Mouse (Mus musculus) skeletal muscle tissue, adult 2 months (tissue): ENCODE results near the gene Rfpl4.
"Not testable (repeated sequence)": the region's sequence is repeated elsewhere in the genome, so short reads cannot be mapped to it uniquely, and the experiment has no call there.

Experiments used
- DNase-seq: peaks from one replicate; pipeline ENCODE4 v3.0.0-alpha.2; 2012; ENCODE audit warnings: low read depth, low spot score

Gene Rfpl4

DNA sequence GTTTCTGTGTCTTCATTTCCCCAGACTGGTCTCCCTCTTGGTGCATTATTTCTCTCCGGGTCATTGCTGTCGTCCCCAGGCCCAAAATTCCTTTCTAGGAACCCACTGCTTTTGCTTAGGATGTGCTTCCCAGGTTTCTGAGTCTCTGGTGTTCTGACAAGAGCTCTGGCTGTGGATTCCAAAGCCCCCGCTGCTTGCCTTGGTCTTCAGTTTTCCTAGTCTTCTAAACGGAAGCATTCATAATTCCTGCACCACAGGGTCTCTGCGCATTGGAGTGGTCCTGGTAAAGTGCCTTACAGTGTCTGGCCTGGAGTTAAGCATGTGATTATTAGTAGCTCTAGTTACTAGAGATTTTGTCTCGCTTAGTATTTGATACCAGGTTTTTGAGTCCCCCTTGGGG is 35.9 kb downstream of the Rfpl4 start:
- no peak for DNase-seq

DNA sequence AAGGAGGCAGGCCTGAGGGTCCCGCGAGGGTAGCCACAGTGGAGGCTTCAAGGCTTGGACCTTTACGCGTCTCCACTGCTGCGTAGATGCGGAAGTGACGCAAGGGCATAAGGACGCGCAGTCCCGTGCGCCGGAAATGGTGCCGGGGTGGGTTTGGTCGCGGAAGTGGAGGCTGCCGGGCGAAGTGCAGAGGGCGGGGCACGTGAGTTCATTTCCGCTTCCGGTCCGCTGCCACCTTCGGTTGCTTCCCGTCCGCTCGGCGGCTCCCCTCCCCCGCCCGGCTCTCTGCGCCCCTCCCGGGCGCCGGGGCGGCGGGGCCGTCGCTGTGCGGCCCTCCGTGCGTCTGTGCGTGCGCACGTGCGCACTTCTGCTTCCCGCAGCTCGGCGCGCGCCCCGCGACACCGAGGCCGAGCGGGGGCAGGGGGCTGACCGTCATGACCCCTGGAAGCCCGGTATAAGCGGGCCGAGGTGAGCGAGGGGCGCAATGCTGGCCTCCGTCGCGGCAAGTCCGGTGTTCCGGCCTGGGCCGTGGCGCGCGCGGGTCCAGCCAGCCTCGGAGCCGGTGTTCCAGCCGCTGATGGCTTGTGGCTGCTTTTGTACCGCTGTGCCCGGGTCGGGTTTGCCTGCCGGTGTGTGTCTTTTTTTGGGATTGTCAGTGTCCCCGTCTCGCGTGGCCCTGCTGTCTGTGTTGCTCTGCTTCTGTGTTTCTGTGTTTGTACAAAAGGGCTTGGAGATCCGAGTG is 36.6 kb downstream of the Rfpl4 start, which contains the start of gene Epn1:
TSS of gene Epn1 (plus strand) at position 226 of the 742 bp plus-strand sequence.
- peak; percentile 96 for DNase-seq

DNA sequence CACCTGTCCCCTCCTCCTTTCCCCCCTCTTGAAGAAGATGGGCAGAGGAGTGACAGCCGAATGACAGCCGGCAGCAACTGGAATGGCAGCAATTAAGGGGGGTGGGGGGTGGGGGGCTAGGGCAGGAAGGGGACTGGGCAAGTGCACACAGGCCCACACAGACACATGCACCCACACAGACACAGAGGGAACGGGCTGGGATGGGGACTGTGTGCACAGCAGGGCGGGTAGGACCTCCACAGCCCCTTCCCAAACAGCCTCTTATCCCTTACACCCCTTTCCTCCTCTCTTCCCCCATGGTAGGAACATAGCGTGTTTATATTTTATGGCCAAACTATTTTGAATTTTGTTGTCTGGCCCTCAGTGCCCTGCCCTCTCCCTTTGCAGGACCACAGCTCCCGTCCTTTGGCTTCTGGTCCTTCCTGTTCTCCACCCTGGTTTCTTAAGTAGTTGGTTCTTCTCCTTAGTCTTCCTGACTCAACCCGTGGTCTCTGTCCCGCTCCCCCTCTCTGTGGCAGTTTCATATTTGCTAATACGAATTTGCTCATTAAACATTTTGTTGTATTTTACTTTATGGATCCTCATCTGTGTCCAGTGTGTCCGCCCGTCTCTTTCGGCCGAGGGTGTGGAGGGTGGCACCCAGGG is 37.3 kb downstream of the Rfpl4 start:
- DNase-seq, result not testable (repeated sequence)

DNA sequence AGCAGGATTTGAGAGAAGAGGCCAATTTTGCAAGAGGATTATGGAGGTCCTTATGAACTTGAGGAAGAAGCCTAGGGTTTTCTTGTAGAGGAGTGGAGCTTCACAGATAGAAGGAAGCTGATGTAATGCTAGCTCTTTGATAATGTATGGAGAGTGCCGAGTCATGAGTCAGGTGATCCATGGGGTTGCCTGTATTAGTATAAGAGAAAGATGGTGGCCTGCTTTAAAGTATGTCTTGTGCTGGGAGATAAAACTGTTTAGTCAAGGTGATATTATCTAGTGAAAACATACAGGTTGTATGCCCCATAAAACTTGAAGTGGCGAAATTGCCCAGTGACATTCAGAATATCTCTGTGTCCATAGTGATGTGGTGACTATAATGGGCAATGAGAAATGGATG is 39.8 kb downstream of the Rfpl4 start:
- DNase-seq, result no peak

DNA sequence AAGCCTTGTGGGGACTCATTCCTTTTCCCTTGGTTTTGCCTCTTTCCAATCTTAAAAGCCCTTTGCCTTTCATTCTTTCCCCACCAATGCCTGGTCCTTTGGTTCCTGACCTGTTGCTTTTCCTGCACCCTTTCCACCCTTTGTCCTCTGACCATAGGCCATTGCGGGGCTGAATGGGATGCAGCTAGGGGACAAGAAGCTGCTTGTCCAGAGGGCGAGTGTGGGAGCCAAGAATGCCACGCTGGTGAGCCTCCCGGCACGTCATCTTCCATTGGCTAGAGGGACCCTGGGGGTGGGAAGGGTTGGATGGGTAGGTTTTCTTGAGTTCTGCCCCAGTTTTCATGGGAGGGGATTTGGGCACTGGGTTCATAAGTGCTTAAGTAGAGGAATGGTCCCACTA is 41.8 kb downstream of the Rfpl4 start:
- no peak for DNase-seq

DNA sequence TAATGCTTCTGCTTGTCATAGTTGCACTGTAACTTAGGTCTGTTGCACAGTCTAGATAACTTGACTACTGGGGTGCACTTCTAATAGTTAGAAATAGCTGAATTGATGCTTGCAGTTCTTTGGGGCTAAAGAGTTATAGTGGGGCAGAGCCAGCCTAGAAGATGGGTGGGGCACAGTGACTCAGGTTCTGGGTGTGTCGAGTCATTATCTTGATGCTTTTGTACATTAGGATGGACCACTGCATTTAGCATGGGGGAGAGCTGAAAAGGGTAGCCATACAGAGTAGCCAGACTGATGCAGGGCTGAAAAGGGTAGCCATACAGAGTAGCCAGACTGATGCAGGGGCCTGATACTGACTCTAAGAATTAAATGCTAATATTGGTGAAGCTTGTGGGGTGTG is 43.2 kb downstream of the Rfpl4 start:
- no peak for DNase-seq

DNA sequence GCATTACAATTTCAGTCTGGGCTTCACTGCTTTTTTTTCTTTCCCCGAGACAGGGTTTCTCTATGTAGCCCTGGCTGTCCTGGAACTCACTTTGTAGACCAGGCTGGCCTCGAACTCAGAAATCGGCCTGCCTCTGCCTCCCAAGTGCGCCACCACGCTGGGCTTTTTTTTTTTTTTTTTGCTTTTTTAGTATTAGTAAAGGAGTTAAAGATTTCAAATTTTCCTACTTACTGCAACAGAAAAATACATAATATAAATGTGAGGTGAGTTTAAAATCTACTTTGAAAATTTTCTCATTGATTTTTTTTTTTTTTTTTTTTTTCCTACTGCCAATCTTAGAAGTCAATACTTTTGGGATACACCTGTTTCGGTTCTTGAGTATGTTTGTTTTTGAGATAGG is 51.9 kb downstream of the Rfpl4 start:
- no peak for DNase-seq

DNA sequence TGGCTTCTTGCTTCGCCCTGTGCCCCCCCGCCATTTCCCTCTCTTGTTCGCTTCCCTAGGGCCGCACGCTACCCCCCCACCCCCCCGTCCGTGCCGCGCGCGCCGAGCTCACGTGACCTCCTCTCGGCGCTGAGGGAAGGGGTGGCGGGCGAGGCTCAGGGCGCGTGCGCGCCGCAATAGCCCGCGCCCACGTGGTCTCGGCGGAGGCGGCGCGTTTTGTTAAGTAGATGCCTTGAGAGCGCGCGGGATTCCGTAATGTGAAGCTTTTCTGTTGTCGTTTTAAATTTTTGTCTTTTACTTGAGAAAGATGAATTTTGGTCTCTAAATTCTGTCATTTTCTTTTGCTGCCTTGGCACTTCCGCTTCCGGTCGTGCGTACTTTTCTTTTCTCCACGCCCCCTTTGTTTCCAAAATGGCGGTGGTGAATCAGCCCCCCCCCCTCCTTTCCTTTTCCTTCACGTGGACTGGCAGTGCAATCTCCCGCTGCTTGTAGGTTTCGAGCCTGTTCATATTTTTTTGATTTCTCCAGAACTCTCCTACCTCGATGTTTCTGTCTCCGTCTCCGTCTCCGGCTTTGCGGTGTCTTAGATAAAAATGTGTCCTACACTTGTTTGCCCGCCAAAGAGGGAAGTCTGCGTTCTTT is 54.3 kb downstream of the Rfpl4 start:
- peak; percentile 79 for DNase-seq

DNA sequence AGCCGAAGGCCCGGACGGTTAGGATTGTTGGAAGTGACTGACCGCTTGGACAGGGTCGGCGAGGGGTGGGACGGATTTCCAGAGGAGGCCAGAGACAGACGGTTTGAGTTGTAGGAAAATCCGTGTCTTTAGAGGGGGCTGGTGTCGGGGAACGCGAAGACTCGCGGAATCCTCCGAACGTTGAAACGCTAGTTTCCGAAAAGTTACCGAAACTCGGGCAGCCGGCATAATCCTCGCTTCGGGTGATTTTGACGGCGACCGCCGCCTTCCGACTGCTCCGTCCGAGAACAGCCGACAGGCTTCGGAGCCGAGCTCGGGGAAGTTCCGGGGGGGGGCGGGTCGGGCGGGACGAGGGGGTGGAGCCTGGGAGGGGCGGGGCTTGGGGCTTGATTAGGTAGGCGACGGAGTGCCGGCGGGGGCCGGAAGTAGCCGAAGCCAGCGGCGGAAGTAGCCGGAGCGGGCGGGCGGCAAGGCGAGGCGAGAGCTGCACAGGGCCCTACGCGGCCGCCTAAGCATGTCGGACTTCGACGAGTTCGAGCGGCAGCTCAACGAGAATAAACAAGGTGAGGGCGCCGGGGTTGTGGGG is 54.9 kb downstream of the Rfpl4 start, which contains the start of gene U2af2:
TSS of gene U2af2 (plus strand) at position 370 of the 586 bp plus-strand sequence.
- DNase-seq, result peak; percentile 92

DNA sequence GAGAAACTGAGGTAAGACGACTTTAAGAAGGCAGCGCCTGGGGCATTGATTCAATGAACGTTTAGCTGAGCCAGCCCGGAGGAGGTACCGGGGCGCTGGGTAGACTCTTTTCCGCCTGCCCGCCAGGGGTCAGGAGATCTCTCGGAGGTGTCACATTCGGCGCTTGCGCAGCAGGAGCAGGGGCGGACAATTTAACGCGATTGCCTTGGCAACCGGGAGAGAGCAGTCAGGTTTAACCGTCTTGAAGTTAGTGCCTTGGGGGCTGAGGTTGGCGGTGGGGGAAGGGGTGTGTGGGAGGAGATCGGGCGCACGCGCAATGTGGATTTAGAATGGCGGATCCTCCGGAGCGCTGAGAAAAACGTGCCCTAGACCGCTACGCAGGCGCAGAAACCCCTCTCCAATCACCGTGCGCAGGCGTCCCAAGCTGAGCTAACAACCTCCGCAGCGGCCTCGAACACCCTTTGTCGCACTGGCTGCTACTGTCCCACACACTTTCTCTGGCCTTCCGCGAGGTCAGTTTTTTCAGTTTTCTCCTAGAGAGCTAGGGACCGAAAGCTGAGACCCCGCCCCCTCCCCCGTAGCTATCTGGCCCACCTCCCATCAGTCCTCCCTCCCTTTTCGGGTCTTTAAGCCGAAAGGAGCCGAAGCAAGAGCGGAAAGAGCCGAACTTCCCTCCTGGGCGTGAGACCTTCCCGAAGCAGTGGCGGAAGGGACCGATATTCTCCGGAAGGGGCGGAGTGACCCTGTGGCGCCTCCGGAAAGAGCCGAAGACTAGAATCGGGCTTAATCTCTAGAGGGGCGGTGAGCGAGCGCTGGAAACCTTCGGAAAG is 55.6 kb downstream of the Rfpl4 start:
- peak; percentile 98 for DNase-seq

DNA sequence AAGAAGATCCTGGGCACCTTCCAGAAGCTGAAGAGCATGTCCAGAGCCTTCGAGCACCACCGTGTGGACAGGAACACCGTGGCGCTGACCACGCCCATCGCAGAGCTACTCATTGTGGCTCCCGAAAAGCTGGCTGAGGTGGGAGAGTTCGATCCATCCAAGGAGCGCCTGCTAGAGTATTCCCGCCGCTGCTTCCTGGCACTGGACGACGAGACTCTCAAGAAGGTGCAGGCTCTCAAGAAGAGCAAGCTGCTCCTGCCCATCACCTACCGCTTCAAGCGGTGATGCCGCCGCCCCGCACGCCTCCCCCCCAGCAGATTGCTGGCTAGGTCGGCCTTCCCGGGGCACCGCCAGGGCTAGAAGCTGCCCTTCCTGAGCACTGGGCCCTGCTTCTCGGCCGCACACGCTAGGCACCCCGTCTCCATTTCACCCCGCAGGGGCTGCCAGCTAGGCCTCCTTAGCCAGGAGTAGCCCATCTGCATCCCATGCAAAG is 56.5 kb downstream of the Rfpl4 start:
- peak; percentile 71 for DNase-seq
